Mouse (Mus musculus) testis, postnatal 14 days (tissue): ENCODE results near the gene 4930402H24Rik.

Experiments used
- DNase-seq: peaks from one replicate; pipeline ENCODE4 v3.0.0; 2021; ENCODE audit warnings: low spot score

Gene 4930402H24Rik

DNA sequence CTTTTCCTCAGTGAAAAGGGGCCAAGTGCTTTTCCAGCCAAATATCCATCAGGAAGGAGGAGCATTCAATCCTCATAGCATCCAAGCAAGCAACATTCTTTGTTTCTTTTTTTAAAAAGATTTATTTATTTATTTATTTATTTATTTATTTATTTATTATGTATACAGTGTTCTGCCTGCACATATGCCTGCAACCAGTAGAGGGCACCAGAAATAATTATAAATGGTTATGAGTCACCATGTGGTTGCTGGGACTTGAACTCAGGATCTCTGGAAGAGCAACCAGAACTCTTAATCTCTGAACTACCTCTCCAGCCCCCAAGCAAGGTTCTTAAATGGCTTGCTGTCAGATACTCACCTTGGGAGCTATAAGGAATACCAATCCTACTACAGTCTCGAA is 93.7 kb downstream of the 4930402H24Rik start:
- no peak for DNase-seq

- DNase-seq, result no peak
Measured at GRCm38 (mm10) chr2:130805146-130805545, 101.1 kb downstream of the 4930402H24Rik start.

DNA sequence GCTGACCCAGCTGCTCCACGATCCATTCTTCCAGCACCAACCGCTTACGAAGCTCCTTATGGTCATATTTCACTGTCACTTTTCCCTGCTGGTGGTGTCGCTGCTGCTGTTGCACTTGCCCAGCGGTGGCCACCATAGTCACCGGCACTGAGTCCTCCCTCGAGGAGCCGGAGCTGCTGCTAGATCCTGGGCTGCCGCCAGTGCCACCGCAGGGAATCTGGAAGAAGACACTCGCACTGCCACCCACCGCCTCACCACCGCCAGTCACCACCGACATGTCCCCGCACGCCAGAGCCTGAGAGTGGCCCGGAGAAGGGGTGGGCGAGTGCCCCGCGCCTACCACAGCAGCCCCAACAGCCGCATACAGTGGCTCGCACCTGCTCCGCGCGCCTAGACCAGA is 102.5 kb downstream of the 4930402H24Rik start:
- no peak for DNase-seq

DNA sequence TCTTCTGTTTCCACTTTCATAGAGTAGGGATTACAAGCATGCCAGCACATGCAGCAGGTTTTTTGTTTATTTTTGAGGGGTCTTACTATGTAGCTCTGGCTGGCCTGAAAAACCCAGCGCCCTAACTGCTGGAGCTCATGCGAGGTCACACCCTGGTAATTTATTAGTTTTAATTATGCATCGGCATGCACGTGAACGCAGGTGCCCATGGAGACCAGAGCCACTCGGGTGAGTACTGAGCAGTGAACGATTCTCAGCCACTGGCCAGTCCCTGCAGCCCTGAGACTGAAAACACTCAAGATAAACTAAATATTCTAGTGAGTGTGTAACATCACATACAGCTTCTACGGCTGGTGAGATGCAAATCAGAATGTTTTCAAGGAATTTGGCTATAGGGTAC is 110.5 kb downstream of the 4930402H24Rik start:
- no peak for DNase-seq

- no peak for DNase-seq
Measured at GRCm38 (mm10) chr2:130791722-130792121, 114.5 kb downstream of the 4930402H24Rik start.

- DNase-seq, result no peak
Measured at GRCm38 (mm10) chr2:130789642-130790041, 116.6 kb downstream of the 4930402H24Rik start.

DNA sequence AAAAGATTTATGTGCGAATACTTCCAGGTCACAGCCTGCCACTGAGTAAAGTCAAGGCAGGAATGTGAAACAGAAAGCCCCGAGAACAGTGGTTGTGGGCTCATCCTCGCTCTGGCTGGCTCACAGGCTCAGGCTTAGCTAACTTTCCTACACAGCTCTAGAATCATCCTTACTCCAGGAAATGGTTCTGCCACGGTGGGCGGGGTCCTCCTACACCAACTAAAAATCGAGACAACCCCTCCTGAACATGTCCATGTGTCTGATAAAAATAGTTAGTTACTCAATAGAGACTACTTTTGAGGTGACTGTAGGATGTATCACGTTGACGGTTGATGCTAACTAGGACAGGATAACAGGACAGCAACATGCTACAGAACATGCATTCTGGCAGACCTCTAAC is 117.2 kb downstream of the 4930402H24Rik start:
- DNase-seq, result no peak

DNA sequence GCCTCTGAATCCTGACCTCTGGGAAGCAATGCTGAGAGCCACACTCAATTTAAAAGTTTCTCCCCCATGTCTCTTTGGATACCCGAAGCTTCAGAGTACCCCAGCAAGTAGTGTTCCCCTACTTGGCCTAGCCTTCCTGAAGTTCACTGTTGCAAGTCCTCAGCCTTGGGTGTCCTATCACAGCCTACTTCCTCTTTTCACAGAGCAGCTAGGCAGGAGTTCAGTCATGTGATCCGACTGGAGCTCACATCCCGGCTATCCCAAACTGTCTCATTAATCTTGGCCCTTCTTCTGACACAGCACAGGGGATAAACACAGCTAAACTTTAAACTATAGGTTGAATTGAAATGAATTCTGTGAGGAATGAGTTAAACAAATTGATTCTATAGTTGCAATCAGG is 121.3 kb downstream of the 4930402H24Rik start:
- no peak for DNase-seq

- DNase-seq, result no peak
Measured at GRCm38 (mm10) chr2:130780615-130781303, 125.4 kb downstream of the 4930402H24Rik start.

GRCm38 (mm10) chr2:130779935-130780334 is 126.3 kb downstream of the 4930402H24Rik start:
- DNase-seq, result no peak

GRCm38 (mm10) chr2:130776610-130777009 is 129.6 kb downstream of the 4930402H24Rik start:
- DNase-seq, result peak; percentile 20

DNA sequence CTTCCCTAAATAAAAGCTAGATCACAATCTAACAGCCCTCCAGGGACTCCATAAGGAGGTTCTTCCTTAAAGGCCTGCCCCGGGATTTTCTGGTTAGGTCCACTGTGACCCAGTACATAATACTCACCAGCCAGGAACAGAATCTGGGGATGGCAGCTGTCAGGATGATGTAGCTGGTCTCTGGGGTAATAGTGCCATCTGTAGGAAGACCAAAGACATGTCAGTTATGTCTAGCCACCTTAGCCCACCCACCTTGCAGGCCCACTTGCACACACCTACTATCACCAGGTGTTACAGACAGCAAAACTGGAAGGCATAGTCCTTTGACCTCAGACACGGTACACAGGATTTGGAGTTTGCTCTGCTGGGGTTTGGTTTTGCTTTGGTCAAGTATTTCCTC is 138.7 kb downstream of the 4930402H24Rik start:
- no peak for DNase-seq

GRCm38 (mm10) chr2:130765396-130765795 is 140.8 kb downstream of the 4930402H24Rik start:
- DNase-seq, result no peak

GRCm38 (mm10) chr2:130760876-130761275 is 145.3 kb downstream of the 4930402H24Rik start:
- no peak for DNase-seq

DNA sequence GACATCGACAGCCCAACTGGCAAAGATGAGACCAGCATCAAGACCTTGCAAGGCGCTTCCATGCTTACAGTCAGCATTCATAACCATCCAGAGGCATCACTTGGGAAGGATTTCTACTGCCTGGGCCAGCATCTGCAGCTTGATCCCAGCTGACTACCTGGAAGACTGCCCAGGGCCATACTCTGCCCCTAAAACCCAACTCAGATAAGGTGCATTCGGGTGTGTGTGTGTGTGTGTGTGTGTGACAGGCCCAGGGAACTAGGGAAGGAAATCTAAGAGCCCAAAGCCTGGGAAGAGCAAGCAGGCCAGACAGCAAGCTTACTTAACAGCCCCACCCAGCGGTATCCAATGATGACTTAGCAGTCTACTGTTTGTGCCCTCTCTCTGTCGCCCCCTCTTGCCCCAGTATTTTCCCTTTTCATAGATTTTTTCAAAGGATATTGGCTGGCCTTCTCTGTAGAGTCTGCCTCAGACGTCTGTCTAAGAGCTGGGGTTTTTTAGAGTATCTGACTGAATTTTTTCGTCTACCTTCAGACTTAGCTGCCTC is 151.1 kb downstream of the 4930402H24Rik start:
- peak; percentile 30 for DNase-seq

- DNase-seq, result no peak
Measured at GRCm38 (mm10) chr2:130754596-130754995, 151.6 kb downstream of the 4930402H24Rik start.

DNA sequence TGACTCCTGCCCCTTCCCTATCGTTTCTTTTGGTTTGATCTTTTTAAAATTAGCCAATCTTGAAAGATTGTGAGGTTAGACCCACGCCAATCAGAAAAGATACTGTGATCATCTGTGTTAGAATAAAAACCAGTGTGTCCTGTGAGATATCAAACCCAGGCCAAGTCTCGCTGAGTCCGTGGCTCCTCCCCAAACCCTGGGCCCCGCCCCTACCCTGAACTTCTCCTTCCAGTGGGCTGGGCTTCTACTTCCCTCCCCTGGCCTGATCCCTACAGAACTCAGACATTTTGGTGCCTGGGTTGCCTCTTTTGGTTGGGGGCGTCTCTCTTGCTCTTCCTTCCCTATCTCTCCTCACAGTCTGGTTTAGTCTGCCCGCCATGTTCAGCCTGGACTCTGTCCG is 155.8 kb downstream of the 4930402H24Rik start:
- no peak for DNase-seq

- DNase-seq, result no peak
Measured at GRCm38 (mm10) chr2:130749708-130750107, 156.5 kb downstream of the 4930402H24Rik start.

DNA sequence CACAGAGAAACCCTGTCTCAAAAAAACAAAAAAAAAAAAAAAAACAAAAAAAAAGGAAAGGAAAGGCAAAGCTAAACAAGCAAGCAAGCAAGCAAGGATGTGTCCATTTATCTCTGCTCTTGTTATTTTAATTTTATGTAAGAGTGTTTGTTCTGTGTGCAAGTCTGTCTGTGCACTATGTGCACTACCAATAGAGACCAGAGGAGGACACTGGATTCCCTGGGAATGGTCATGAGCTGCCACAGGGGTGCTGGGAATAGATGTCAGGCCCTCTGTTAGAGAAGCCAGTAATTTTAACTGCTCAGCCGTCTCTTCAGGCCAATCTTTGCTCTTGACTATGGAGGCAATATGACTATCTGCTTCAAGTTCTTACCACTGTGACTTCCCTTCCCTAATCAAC is 162.6 kb downstream of the 4930402H24Rik start:
- no peak for DNase-seq

GRCm38 (mm10) chr2:130740096-130740495 is 166.1 kb downstream of the 4930402H24Rik start:
- DNase-seq, result no peak

DNA sequence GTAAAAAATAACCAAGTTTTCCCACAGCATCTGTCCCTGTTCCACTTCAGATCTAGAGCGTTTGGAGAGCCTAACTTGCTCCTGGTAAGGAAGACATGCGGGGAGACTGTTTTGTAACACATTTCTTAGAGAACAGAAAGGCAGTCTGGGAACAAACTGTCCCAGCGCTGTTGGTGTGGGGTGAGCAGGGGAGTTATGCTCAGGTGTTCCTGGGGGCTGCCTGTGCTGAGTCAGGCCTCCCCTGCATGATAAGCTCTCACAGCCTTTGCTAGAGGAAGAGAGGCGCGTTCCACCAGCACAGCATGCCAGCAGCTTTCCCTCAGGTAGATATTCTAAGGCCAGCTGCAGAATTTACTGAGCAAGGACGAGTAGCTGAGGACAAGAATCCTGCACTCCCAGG is 168.2 kb downstream of the 4930402H24Rik start:
- peak; percentile 25 for DNase-seq

GRCm38 (mm10) chr2:130735281-130735680 is 170.9 kb downstream of the 4930402H24Rik start:
- peak; percentile 56 for DNase-seq

DNA sequence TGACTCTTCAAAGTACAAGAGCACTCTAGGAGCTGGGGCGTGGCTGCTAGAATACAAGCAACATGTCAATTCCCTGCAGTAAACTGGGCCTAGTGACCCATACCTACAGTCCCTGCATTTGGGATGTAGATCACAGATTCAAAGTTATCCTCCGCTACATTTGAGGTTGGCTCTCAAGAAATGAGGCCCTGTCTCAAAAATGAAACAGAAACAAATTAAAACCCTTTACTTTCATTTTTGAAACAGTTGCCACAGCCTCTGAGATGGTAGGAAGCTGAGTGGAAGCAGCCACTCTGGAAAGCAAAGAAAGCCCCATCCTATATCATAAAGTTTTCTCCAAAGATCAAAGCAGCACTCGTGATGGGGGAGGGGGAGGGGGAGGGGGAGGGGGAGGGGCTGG is 172.8 kb downstream of the 4930402H24Rik start:
- DNase-seq, result no peak

GRCm38 (mm10) chr2:130731855-130732254 is 174.4 kb downstream of the 4930402H24Rik start:
- no peak for DNase-seq
